Mouse (Mus musculus): ENCODE data around the gene Zfp507.

DNA sequence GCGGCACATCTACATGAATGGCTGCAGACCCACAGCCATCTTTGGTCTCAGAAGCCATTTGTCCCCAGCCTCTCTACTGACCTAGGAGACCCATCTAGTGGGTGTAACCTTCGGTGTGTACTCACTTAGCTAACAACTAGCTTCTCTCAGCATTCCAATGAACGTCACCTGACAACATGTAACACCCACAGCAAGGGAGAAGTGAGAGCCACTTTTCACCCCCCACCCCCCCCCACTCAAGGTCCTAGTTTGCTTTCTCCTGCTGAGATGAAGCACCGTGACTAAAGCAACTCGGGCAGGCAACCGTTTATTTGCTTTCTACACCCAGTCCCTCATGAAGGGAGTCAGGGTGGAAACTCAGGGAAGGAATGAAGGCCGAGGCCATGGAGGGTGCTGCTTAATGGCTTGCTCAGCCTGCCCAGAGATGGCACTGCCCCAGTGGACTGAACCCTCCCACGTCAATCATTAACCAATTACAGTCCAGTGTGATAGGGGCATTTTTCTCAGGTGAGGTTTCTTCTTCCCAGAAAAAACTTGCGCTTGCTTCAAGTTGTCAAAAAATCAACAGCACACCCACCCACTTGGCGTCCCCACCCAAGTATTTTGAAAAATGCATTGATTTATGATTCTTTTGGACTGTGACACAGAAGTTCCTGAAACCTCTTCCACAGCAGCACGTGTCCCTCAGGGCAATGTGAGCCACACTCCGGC is 56.0 kb downstream of the Zfp507 start:
- TF ChIP-seq CTCF (IDR thresholded peaks at IDR 0.05; ENCODE audit: insufficient read depth, low read length) = no peak
- no peak for TF ChIP-seq POLR2A (IDR thresholded peaks at IDR 0.05; ENCODE audit: borderline replicate concordance, extremely low read depth, low read depth, low read length)

All from lung, adult 2 months (tissue).